Mouse (Mus musculus) testis, adult 2 months (tissue): Measurements from ENCODE around the gene Enox1.

ENCODE experiments used
- CTCF ChIP-seq: fragments of 200-500 bp; IDR thresholded peaks from 2 replicates; pipeline ENCODE4 v1.5.1; 2012; ENCODE audit warnings: low read depth, mild to moderate bottlenecking, inconsistent platforms, low read length, moderate library complexity; ENCODE audit not compliant: control insufficient read depth, insufficient read depth, insufficient replicate concordance
- POLR2A ChIP-seq: fragments of 200-500 bp; IDR thresholded peaks from 2 replicates; pipeline ENCODE4 v1.6.1; 2012; ENCODE audit warnings: low read depth, mild to moderate bottlenecking, inconsistent platforms, low read length, moderate library complexity; ENCODE audit not compliant: control insufficient read depth

- TF ChIP-seq CTCF (no peak), POLR2A (no peak)
Measured at GRCm38 (mm10) chr14:77577481-77578251, 421.1 kb downstream of the Enox1 start.
